Mouse (Mus musculus) hindbrain, embryonic 14.5 days (tissue): Measurements from ENCODE around the gene Nrap. TPM values are rescaled to one million over a fixed set of nuclear protein-coding genes. Genes with fewer than 3 reads are reported as not detected.
"Not testable (repeated sequence)": the region's sequence is repeated elsewhere in the genome, so short reads cannot be mapped to it uniquely, and the experiment has no call there.

ENCODE experiments used
- ATAC-seq: fragments of 200-750 bp; cut with Nextera tagmentation; 2 replicates; pipeline ENCODE4 v1.8.0; 2017; ENCODE audit warnings: moderate number of reproducible peaks, mild to moderate bottlenecking, moderate TSS enrichment, moderate library complexity; ENCODE audit not compliant: low FRiP score
- DNase-seq: peaks from one replicate; pipeline ENCODE4 v3.0.0-alpha.2; 2015; ENCODE audit warnings: low spot score
- H3K27ac ChIP-seq: fragments of 300-500 bp; sonication (generic); 2 replicates; pipeline ENCODE4 v1.5.1; 2014; ENCODE audit warnings: mild to moderate bottlenecking, moderate library complexity
- H3K27me3 ChIP-seq: fragments of 300-500 bp; sonication (generic); 2 replicates; pipeline ENCODE4 v1.6.1; 2014; ENCODE audit warnings: mild to moderate bottlenecking, low read length, mixed read lengths; ENCODE audit not compliant: control insufficient read depth, insufficient read depth
- H3K36me3 ChIP-seq: fragments of 300-500 bp; sonication (generic); replicated peaks from 2 replicates; pipeline ENCODE4 v1.6.1; 2014; ENCODE audit not compliant: control insufficient read depth, insufficient read depth
- H3K4me1 ChIP-seq: fragments of 300-500 bp; sonication (generic); replicated peaks from 2 replicates; pipeline ENCODE4 v1.6.1; 2014; ENCODE audit warnings: antibody characterized with exemption, low read length, mixed read lengths; ENCODE audit not compliant: control insufficient read depth, insufficient read depth
- H3K4me2 ChIP-seq: fragments of 300-500 bp; sonication (generic); replicated peaks from 2 replicates; pipeline ENCODE4 v1.6.1; 2014; ENCODE audit warnings: mild to moderate bottlenecking, moderate library complexity
- H3K4me3 ChIP-seq: fragments of 300-500 bp; sonication (generic); replicated peaks from 2 replicates; pipeline ENCODE4 v1.5.1; 2014; ENCODE audit warnings: mild to moderate bottlenecking, low read length
- H3K9ac ChIP-seq: fragments of 300-500 bp; sonication (generic); 2 replicates; pipeline ENCODE4 v1.6.1; 2014
- H3K9me3 ChIP-seq: fragments of 300-500 bp; sonication (generic); 2 replicates; pipeline ENCODE4 v1.6.1; 2016; ENCODE audit warnings: low read length; ENCODE audit not compliant: control insufficient read depth
- WGBS: fragments of 180-500 bp; shearing (Covaris S2); extraction: QIAGEN DNeasy Blood & Tissue Kit; methylation state at CpG from one replicate; pipeline ENCODE4 v1.1.7; 2014; 5-methylcytosine and 5-hydroxymethylcytosine counted together
- polyA plus RNA-seq: library from polyadenylated mRNA; unstranded; fragments of >200 nt; fragmentation: Nextera tagmentation; extraction: Ambion mirVana; gene quantifications from 2 replicates; pipeline ENCODE4 v1.2.1, GENCODE M21; 2014

Nrap gene
- polyA plus RNA-seq, 1 experiment from 2014 or later, result 0.24 TPM

GRCm38 (mm10) chr19:56423370-56423769 is 33.5 kb upstream of the Nrap start:
- peaks cover 13% of the 10 kb centered on the region; the same call in 1 of the 2 replicates for H3K4me1 ChIP-seq
- no peaks in the 10 kb centered on the region for H3K27me3 ChIP-seq
- WGBS, result 54% methylated on average over 12 of the region's 12 CpGs
- H3K36me3 ChIP-seq, result no peaks in the 10 kb centered on the region
- no peak overlapping the region for H3K4me3 ChIP-seq
- H3K4me2 ChIP-seq, result no peak overlapping the region
- peak; percentile 27; the same call in 1 of the 2 replicates for ATAC-seq
- DNase-seq, result no peak
- H3K9ac ChIP-seq, result no peak overlapping the region
- no peaks in the 10 kb centered on the region for H3K9me3 ChIP-seq
- H3K27ac ChIP-seq, result no peak overlapping the region

GRCm38 (mm10) chr19:56422476-56423338 is 32.9 kb upstream of the Nrap start:
- H3K36me3 ChIP-seq, result no peaks in the 10 kb centered on the region
- no peak overlapping the region for H3K27ac ChIP-seq
- no peaks in the 10 kb centered on the region for H3K27me3 ChIP-seq
- H3K9ac ChIP-seq, result no peak overlapping the region
- no peak overlapping the region for H3K4me2 ChIP-seq
- ATAC-seq, result peak; percentile 37; the same call in 1 of the 2 replicates
- H3K4me1 ChIP-seq, result peaks cover 13% of the 10 kb centered on the region; the same call in 1 of the 2 replicates
- H3K4me3 ChIP-seq, result no peak overlapping the region
- WGBS, result 37% methylated on average over 14 of the region's 14 CpGs
- peak; percentile 87 for DNase-seq
- H3K9me3 ChIP-seq, result no peaks in the 10 kb centered on the region

- H3K9ac ChIP-seq, result no peak overlapping the region
- DNase-seq (no peak), ATAC-seq (no peak)
- H3K4me1 ChIP-seq, result 0 out of 2 replicates have a peak, but pooled peaks cover 6% of the 10 kb centered on the region
- 88% methylated on average over 3 of the region's 3 CpGs for WGBS
- H3K27me3 ChIP-seq, result no peaks in the 10 kb centered on the region
- no peak overlapping the region for H3K27ac ChIP-seq
- H3K4me3 ChIP-seq, result no peak overlapping the region
- no peaks in the 10 kb centered on the region for H3K36me3 ChIP-seq
- H3K9me3 ChIP-seq, result no peaks in the 10 kb centered on the region
- H3K4me2 ChIP-seq, result no peak overlapping the region
These were observed 30.5 kb upstream of the Nrap start for GRCm38 (mm10) chr19:56420345-56420744.

- 76% methylated on average over 9 of the region's 9 CpGs for WGBS
- no peak overlapping the region for H3K27ac ChIP-seq
- H3K4me2 ChIP-seq, result no peak overlapping the region
- H3K27me3 ChIP-seq, result no peaks in the 10 kb centered on the region
- no peaks in the 10 kb centered on the region for H3K36me3 ChIP-seq
- no peak overlapping the region for H3K9ac ChIP-seq
- H3K9me3 ChIP-seq, result no peaks in the 10 kb centered on the region
- H3K4me1 ChIP-seq, result 0 out of 2 replicates have a peak, but pooled peaks cover 5% of the 10 kb centered on the region
- DNase-seq (no peak), ATAC-seq (no peak)
- no peak overlapping the region for H3K4me3 ChIP-seq
These were observed 29.6 kb upstream of the Nrap start for GRCm38 (mm10) chr19:56419452-56419851.

GRCm38 (mm10) chr19:56418404-56418803 is 28.6 kb upstream of the Nrap start:
- Histone ChIP-seq H3K36me3 (no peaks in the 10 kb centered on the region), H3K9ac (no peak overlapping the region), H3K4me3 (no peak overlapping the region), H3K9me3 (no peaks in the 10 kb centered on the region), H3K4me2 (no peak overlapping the region), H3K27me3 (no peaks in the 10 kb centered on the region), H3K27ac (no peak overlapping the region), H3K4me1 (0 out of 2 replicates have a peak, but pooled peaks cover 2% of the 10 kb centered on the region)
- 86% methylated on average over 4 of the region's 4 CpGs for WGBS
- no peak for DNase-seq
- ATAC-seq, result no peak

- H3K9ac ChIP-seq, ATAC-seq, H3K4me2 ChIP-seq, H3K9me3 ChIP-seq, H3K36me3 ChIP-seq, H3K27ac ChIP-seq, DNase-seq, H3K4me3 ChIP-seq, H3K4me1 ChIP-seq, H3K27me3 ChIP-seq: not testable (repeated sequence)
- WGBS, result 94% methylated on average over 4 of the region's 4 CpGs
These were observed 20.0 kb upstream of the Nrap start for GRCm38 (mm10) chr19:56409884-56410283.

GRCm38 (mm10) chr19:56406581-56406980 is 16.7 kb upstream of the Nrap start:
- Histone ChIP-seq H3K4me3 (no peak overlapping the region), H3K4me1 (0 out of 2 replicates have a peak, but pooled peaks cover 4% of the 10 kb centered on the region), H3K36me3 (no peaks in the 10 kb centered on the region), H3K27ac (no peak overlapping the region), H3K9me3 (no peaks in the 10 kb centered on the region), H3K4me2 (no peak overlapping the region), H3K9ac (no peak overlapping the region), H3K27me3 (no peaks in the 10 kb centered on the region)
- no peak for DNase-seq
- 95% methylated on average over 7 of the region's 7 CpGs for WGBS
- ATAC-seq, result no peak

GRCm38 (mm10) chr19:56405824-56406223 is 16.0 kb upstream of the Nrap start:
- Histone ChIP-seq H3K4me1 (0 out of 2 replicates have a peak, but pooled peaks cover 4% of the 10 kb centered on the region), H3K4me3 (no peak overlapping the region), H3K36me3 (no peaks in the 10 kb centered on the region), H3K4me2 (no peak overlapping the region), H3K9ac (no peak overlapping the region), H3K9me3 (no peaks in the 10 kb centered on the region), H3K27ac (no peak overlapping the region), H3K27me3 (no peaks in the 10 kb centered on the region)
- no peak for DNase-seq
- WGBS, result over 99% methylated on average over 4 of the region's 4 CpGs
- ATAC-seq, result no peak

GRCm38 (mm10) chr19:56401864-56402263 is 12.0 kb upstream of the Nrap start:
- DNase-seq (peak; percentile 57), ATAC-seq (peak; percentile 75)
- H3K27ac ChIP-seq, result no peak overlapping the region
- H3K4me1 ChIP-seq, result peaks cover 10% of the 10 kb centered on the region; the same call in 1 of the 2 replicates
- H3K9ac ChIP-seq, result no peak overlapping the region
- H3K4me2 ChIP-seq, result no peak overlapping the region
- H3K27me3 ChIP-seq, result peaks cover under 1% of the 10 kb centered on the region; the same call in 1 of the 2 replicates
- 53% methylated on average over 6 of the region's 6 CpGs for WGBS
- H3K4me3 ChIP-seq, result no peak overlapping the region
- H3K36me3 ChIP-seq, result no peaks in the 10 kb centered on the region
- no peaks in the 10 kb centered on the region for H3K9me3 ChIP-seq
